8 mouse cellular contexts compared by ENCODE assay signal in genomic region chr17:83850458-83850857, GRCm38 (mm10). TPM values are rescaled to one million over a fixed set of nuclear protein-coding genes. Genes with fewer than 3 reads are reported as not detected.
DNase-seq lines count a peak whose midpoint lies in the region; ATAC-seq and TF ChIP-seq lines count a peak whose summit lies in the region.

No protein-coding gene starts in this region.

- no peak overlapping the region for H3K9ac ChIP-seq in limb, embryonic 14.5 days (ENCODE audit: low read depth, low read length, severe bottlenecking)
- H3K9ac ChIP-seq in stomach, embryonic 15.5 days: no peak overlapping the region

- no peaks in the 10 kb centered on the region for H3K4me1 ChIP-seq in limb, embryonic 14.5 days (ENCODE audit: control insufficient read depth, insufficient read depth, low read length)
- no peaks in the 10 kb centered on the region for H3K4me1 ChIP-seq in stomach, embryonic 15.5 days

- 13% methylated on average over 9 of the region's 9 CpGs for WGBS in limb, embryonic 14.5 days
- 16% methylated on average over 9 of the region's 9 CpGs for WGBS in stomach, embryonic 15.5 days

- H3K36me3 ChIP-seq in limb, embryonic 14.5 days (ENCODE audit: control insufficient read depth, insufficient read depth, low read length): no peaks in the 10 kb centered on the region
- no peaks in the 10 kb centered on the region for H3K36me3 ChIP-seq in stomach, embryonic 15.5 days

- H3K9me3 ChIP-seq in limb, embryonic 14.5 days (ENCODE audit: control insufficient read depth, low read length): no peaks in the 10 kb centered on the region
- no peaks in the 10 kb centered on the region for H3K9me3 ChIP-seq in stomach, embryonic 15.5 days

- TF ChIP-seq POLR2A in limb, embryonic 14.5 days (IDR thresholded peaks at IDR 0.05; ENCODE audit: borderline replicate concordance, extremely low read depth, insufficient read depth, insufficient read length): no peak

- DNase-seq in 416B (ENCODE audit: low read depth): peak; percentile 76
- peak; percentile 86 for DNase-seq in adrenal gland, adult 2 months
- DNase-seq in embryo, embryonic 11.5 days (ENCODE audit: low read depth, low spot score): peak; percentile 86
- peak; percentile 79 to 96 for DNase-seq in heart, adult 18-20 months
- DNase-seq in kidney, adult 9 months: peak; percentile 91
- peak; percentile 74 for DNase-seq in limb, embryonic 14.5 days (ENCODE audit: low spot score)
- DNase-seq in neural tube, embryonic 10.5 days (ENCODE audit: extremely low spot score, low spot score): peak; percentile 93

- H3K27me3 ChIP-seq in limb, embryonic 14.5 days (ENCODE audit: control insufficient read depth, insufficient read depth, low read length): no peaks in the 10 kb centered on the region
- H3K27me3 ChIP-seq in stomach, embryonic 15.5 days (replicated peaks): no peaks in the 10 kb centered on the region

- peak; percentile 56; the same call in 1 of the 2 replicates for ATAC-seq in limb, embryonic 14.5 days (ENCODE audit: low FRiP score, low read depth)
- no peak for ATAC-seq in stomach, embryonic 15.5 days (ENCODE audit: insufficient read depth, low FRiP score, low read depth)

- no peak overlapping the region for H3K4me2 ChIP-seq in limb, embryonic 14.5 days (replicated peaks; ENCODE audit: low read depth, low read length, severe bottlenecking)
- H3K4me2 ChIP-seq in stomach, embryonic 15.5 days: 0 out of 2 replicates have a peak overlapping the region, but pooled peaks have one; percentile 23

- no peak overlapping the region for H3K27ac ChIP-seq in limb, embryonic 14.5 days (replicated peaks; ENCODE audit: low read depth, low read length)
- no peak overlapping the region for H3K27ac ChIP-seq in stomach, embryonic 15.5 days

- no peak overlapping the region for H3K4me3 ChIP-seq in limb, embryonic 14.5 days (replicated peaks; ENCODE audit: low read length)
- no peak overlapping the region; the same call in 1 of the 2 replicates for H3K4me3 ChIP-seq in stomach, embryonic 15.5 days (replicated peaks)

RNA-seq across cellular contexts. Expression of gene Haao, which starts 2.7 kb away (rescaled TPM):
- 1 to 10 TPM; 1.2 to 1.7 TPM for total RNA-seq in adrenal gland, adult 2 months (2021)
- polyA plus RNA-seq in adrenal gland, adult 2 months (2012; rRNA removed): 1.6 and 1.8 TPM in 2 replicates
- total RNA-seq in heart, adult 18-20 months (2021): 1 to 10 TPM in 1 of 2 experiments, under 1 TPM in 1; 0.27 to 2.0 TPM
- polyA plus RNA-seq in limb, embryonic 14.5 days (2012; rRNA removed): 0.92 and 1.2 TPM in 2 replicates
- polyA plus RNA-seq in limb, embryonic 14.5 days (2014; fragmentation: Nextera tagmentation; extraction: Ambion mirVana): 1.3 and 2.0 TPM in 2 replicates
- 2.1 and 5.9 TPM in 2 replicates for polyA plus RNA-seq in stomach, embryonic 15.5 days (2015; fragmentation: Nextera tagmentation; extraction: Ambion mirVana)
